Mouse (Mus musculus) brain, adult 10 weeks (tissue): ENCODE data around the gene Cltb. TPM values are rescaled to one million over a fixed set of nuclear protein-coding genes. Genes with fewer than 3 reads are reported as not detected.

Experiments used
- polyA plus RNA-seq: library from polyadenylated mRNA; stranded (reverse); fragments of 350-450 nt; fragmentation: Illumina TruSeq; extraction: RNeasy Lipid Tissue Mini Kit (QIAGEN cat#74804); gene quantifications from one replicate; pipeline ENCODE4 v1.2.3, GENCODE M21; 2015; ENCODE audit warnings: low read depth, low replicate concordance

Cltb gene
- polyA plus RNA-seq, result 254 TPM

DNA sequence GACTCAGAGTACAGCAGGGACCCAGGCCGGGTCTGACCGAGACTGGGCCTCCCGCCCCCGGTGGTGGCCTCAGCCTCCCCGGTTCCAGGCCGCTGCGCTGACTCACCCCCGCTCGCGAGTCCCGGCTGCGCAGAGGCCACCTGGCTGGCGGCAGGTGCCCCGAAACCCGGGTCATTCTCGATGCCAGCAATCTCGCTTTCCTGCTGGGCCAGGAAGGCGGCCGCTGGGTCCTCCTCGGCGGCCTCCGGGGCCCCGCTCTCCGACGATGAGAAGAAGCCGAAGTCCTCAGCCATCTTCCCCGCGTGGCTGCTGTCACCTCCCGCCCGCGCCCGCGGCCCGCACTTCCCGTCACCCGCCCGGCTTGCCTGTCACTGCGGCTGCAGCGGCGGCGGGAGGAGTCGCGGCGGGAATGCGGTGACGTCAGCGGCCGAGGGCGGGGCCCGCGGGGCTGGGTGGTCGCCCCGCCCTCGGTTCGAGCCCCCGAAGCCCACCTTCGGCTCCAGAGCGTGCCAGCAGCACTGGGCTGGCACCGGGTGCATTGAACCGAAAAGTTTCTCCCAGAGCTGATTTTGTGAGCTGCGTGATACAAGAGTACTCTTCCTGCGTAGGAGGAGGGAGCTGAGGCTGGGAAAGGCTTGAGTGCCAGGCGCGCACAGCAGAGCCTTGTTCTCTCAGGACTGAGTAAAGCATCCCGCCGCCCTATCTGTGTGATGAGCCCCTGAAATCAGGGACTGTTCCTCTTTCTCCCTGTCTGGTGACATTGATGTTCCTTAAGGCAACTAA lies at the start of gene Cltb:
Gene Cltb (minus strand): TSS at position 373 of the 783 bp plus-strand sequence.

DNA sequence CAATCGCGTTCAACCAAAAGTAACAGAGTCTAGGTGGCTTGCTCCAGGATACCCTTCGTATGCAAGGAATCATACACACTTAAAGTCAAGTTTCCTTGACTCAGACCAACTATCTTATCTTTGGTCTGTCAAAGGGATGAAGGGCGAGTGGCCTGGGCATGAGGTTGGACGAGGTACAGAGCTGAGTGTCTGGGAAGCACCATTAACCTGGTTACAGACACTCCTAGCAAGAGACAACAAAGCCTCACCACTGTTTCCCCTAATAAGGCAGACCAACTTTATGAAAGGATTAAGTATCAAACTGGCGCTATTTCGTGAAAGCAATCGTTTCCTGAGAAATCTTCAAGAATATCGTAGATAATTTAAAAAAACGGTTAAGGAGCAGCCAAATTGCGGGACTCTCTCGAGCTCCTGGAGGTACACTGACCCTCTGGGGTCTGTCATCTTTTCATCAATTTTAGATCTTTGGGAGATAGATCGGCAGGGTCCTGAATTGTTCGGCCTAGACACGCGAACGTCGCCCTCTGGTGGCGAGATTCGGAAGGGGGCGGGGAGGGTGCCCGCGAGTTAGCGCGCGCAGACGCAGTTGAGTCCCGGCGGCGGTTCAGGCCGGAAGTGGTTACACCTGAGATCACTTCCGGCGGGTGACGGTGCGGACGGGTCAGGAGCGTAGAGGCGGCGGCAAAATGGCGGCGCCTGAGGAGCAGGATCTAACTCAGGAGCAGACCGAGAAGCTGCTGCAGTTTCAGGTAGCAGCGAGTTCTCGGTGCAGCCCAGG lies 10.2 kb upstream of the Cltb start, which contains the start of gene Faf2:
Gene Faf2 (plus strand): TSS at position 630 of the 778 bp plus-strand sequence.

GRCm38 (mm10) chr13:54589996-54590951 lies 20.9 kb downstream of the Cltb start, which contains the start of the genes Nop16 and Higd2a:
Gene Nop16, minus strand, starts transcription at chr13:54590090.
Gene Higd2a, plus strand, starts transcription at chr13:54590207.

GRCm38 (mm10) chr13:54574854-54575481 lies 36.2 kb downstream of the Cltb start, which contains the start of gene Arl10:
Gene Arl10, plus strand, starts transcription at chr13:54575015.

GRCm38 (mm10) chr13:54565201-54565581 lies 46.0 kb downstream of the Cltb start, which contains the start of gene 4833439L19Rik:
Gene 4833439L19Rik, minus strand, starts transcription at chr13:54565435.

Other genes with a start within 250 kb of the Cltb start
- 507 TPM for gene Cplx2, start 240.0 kb downstream of the Cltb start, polyA plus RNA-seq
- gene Thoc3, start 142.5 kb downstream of the Cltb start, polyA plus RNA-seq, result 29.4 TPM
- gene Simc1, start 107.6 kb downstream of the Cltb start, polyA plus RNA-seq, result 12.9 TPM
- 145 TPM for gene 4833439L19Rik, start 45.9 kb downstream of the Cltb start, polyA plus RNA-seq
- gene Arl10, start 36.3 kb downstream of the Cltb start, polyA plus RNA-seq, result 24.1 TPM
- gene Nop16, start 21.3 kb downstream of the Cltb start, polyA plus RNA-seq, result 30.5 TPM
- 237 TPM for gene Higd2a, start 21.1 kb downstream of the Cltb start, polyA plus RNA-seq
- 43.2 TPM for gene Faf2, start 10.4 kb upstream of the Cltb start, polyA plus RNA-seq
- 82.6 TPM for gene Rnf44, start 82.6 kb upstream of the Cltb start, polyA plus RNA-seq
- gene Cdhr2, start 90.1 kb upstream of the Cltb start, polyA plus RNA-seq, result 0.21 TPM
- 60.0 TPM for gene Gprin1, start 138.5 kb upstream of the Cltb start, polyA plus RNA-seq
- 548 TPM for gene Sncb, start 155.3 kb upstream of the Cltb start, polyA plus RNA-seq
- not detected for gene Eif4e1b, start 172.7 kb upstream of the Cltb start, polyA plus RNA-seq
- 73.2 TPM for gene Tspan17, start 178.0 kb upstream of the Cltb start, polyA plus RNA-seq